Mouse (Mus musculus) brain, adult 2 months (tissue): ENCODE measurements around the gene Stk24.

Source experiments
- DNase-seq: peaks from one replicate; pipeline ENCODE4 v3.0.0; 2011; ENCODE audit warnings: low read depth, low spot score

Stk24 gene

GRCm38 (mm10) chr14:121314934-121315333 is 64.9 kb downstream of the Stk24 start:
- no peak for DNase-seq

DNA sequence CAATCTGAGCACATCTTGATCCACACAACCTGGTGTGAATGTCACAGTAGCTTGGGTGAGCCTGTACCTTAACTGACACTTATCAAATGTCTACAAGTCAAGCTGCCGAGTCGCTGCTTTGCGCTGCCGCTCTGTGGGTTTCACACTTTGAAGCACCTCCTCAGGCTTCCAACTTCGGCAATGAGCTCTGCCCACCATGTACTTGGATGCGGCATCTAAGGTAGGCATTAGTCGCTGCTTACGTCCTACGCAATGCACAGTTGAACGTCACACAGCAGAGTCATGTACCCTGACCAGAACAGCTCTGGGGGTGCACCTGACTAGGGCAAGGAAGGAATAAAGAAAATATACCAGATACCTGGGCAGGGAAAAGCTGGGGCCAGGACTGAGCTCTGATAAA is 66.5 kb downstream of the Stk24 start:
- DNase-seq, result peak; percentile 53

DNA sequence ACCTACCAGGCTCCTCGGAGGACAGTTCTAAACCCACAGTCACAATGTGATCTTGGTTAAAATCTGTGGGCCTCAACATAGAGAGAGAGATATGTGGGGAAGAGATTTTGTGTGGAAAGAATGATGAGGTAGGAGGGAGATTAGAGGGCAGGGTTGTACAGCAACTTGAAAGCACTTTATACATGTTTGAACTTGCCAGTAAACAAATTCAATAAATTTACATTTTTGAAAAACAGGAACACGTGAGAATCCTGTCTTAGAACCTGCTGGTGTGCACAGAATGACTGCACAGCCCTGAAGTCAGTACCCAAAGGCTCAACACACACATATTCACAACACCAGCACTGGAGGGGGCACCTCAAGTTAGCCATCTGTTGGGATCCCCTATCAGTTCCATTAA is 68.7 kb downstream of the Stk24 start:
- no peak for DNase-seq

DNA sequence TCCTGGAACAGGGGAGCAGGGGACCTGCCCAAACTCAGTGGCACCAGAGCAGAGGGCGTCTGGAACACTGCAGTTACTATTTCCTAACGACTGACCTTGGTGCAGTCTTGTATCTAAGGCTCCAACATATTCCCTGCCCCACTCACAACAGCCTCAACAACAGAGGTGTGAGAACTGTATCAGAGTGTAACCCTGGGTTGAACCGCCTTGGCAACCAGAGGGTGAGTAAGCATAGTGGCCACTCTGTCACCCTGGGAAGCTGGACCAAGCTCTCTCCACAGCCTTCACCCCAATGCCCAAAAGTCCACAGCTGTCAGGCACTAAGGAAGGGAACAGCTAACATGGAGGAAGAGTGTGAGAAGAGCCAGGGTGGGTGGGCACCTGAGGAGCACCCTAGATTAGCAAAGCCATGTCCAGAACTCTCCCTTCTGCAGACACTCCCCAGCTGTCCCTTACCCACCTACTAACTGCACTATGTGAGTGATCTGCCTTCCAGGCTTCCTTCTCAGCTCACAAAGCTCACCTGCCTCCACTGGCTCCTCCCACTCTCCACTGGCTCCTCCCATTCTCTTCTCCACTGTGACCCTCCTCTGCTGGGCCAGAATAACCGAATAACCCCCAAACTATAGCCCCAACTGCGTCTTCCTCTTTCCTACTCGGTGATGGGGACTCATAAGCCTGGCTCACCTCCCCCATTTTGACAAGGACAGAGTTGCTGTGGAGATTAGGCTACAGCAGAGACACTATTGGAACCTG is 69.3 kb downstream of the Stk24 start:
- no peak for DNase-seq

GRCm38 (mm10) chr14:121309909-121310308 is 69.9 kb downstream of the Stk24 start:
- no peak for DNase-seq

GRCm38 (mm10) chr14:121305316-121306064 is 74.3 kb downstream of the Stk24 start:
- no peak for DNase-seq

DNA sequence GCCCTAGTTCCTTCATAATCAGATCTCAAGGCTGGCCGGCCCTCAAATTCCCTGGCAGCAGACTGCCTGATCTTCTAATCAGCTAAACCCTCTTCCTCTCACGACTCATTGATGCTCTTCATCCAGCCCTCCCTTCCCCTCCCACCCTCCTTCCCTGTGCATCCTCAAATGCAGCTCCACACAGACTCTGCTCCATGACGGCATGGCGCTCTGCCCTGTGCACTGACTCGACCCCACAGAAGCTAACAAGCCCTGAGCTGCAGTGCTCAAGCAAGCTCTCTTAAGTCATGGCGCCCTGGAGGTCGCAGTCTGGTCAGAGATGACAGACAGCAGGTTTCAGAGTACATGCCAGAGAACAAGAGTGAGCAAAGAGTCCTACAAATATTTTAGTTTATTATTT is 75.3 kb downstream of the Stk24 start:
- no peak for DNase-seq

- no peak for DNase-seq
Observed at GRCm38 (mm10) chr14:121299093-121299492, 80.7 kb downstream of the Stk24 start.

DNA sequence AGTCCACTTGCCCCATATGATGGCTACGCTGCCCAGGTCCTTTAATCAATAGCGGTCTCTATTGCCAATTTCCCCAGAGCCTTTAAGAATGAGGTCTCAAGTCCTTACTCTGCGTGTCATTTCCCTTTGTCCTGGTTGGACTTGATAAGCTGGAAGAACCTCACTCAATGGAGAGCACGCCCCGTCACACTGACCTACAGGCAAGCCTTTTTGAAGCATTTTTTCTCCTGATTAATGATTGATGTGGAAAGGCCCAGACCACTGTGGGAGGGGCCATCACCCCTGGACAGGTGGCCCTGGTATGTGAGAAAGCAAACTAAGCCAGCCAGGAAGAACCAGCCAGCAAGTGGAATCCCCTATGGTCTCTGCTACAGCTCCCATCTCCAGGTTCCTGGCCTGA is 81.3 kb downstream of the Stk24 start:
- no peak for DNase-seq

DNA sequence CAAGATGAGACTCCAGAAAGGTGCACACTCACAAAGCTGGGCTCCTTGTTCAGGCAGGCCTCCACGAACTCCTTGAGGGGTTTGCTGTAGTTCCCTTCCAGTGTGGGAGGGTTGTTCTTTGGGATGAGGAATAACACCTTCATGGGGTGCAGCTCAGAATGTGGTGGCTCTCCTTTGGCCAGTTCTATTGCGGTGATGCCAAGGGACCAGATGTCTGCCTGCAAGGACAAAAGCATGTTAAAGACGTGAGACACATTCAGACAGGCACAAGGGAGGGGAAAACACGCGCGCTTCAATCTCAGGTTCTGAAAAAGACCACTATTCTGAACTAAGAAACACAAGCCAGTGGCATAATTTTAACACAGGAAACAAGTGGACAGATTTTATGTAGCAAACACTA is 82.7 kb downstream of the Stk24 start:
- no peak for DNase-seq

DNA sequence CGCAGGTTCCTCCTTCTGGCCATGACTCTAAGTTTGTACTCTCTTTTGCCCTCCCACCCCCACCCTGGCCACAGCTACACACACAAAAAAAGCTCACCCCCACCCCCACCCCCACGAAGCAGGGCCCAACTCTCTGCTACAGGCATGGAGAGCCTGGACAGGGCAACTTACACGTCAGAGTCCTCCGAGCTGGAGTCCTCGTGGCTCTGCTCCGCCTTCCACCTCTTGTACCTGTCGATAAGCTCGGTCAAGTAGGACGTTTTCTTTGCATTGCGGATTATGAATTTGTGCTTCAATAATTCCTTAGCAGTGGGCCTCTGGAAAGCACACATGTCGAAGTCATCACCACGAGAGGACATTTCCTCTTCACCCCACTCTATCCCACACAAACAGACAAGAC is 85.3 kb downstream of the Stk24 start:
- DNase-seq, result no peak

DNA sequence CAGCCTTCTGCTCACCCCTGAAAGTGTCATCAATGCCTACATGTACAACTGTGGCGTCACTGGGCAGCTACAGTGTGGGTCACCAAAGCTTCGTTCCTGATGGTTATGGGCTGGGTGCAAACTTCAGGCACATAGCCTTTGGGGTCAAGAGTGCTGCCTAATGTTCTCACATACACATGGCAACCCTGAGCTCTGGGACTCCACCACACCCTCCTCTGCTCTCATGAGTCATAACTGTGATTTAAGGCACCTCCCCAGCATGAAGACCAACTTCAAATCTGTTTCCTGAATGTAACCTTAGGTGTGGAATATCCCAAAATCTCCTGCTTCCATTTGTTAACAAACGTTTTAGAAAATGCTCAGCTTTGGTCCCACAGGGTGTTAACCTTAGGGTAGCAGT is 87.4 kb downstream of the Stk24 start:
- no peak for DNase-seq

DNA sequence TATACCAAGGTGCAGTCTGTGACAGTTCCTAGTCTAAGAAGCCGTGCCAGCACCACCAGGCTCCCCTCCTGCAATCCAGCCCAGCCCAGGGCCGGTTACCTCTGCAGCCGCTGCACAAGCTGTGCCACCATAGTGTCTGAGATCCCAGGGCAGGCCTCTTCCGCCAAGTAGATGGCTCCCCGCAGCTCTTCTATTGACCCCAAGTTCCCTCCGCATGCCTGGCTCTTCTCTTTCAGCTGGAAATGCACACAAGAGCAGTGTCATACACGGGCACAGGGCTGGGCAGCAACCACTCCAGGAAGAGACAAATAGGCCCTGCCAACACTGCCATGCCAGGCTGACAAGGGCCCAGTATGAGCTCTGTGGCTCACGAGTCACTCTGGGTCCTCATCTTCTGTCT is 87.9 kb downstream of the Stk24 start:
- DNase-seq, result no peak

GRCm38 (mm10) chr14:121285379-121286120 is 94.3 kb downstream of the Stk24 start:
- peak; percentile 44 for DNase-seq

DNA sequence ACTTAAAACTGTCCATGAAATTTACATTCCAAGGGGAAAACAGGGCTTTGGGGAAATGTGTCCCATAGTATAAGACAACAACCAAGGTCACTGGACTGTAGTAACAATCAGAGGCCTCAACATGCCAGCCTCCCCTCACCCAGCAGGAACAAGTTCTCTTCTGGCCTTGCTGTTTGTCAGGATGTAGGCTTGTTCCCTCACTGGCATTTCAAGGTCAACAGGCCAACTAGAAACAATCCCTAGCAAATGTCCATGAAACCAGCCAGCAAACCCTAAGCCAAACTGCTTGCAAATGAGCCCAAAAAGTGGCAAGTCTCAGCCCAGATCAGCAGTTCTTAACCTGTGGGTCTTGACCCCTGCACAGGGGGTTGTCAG is 98.5 kb downstream of the Stk24 start:
- DNase-seq, result no peak

DNA sequence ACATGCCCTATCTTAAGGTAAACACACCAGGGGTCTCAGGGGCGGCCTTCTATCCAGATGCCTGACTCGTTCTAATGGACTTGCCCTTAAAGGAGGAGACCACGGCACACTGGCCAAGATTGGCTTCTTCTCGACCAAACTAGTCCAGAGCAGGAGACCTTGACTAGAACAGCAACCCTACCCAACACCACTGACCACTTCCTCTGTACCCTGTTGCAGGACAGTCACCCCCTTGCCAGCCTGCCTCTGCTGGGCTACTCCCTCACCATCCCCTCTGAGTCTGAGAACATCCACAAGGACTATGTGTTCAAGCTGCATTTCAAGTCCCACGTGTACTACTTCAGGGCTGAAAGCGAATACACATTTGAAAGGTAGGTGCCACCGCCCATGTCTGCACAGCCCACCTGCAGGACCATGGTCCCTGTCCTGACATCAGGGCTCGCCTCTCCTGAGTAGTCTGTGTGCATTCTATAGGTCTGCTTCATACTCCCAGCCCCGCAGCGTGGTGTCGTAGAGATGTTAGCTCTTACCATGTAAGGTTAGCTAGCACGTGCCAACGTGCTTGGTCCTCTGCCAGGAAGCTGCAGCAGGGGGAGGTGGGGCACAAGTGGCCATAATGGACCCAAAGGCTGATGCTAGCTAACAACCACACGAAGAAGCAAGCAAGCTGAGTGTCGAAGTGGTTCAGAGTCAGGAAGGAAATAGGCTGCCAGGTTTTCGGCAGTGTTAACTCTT is 99.0 kb downstream of the Stk24 start:
- DNase-seq, result no peak

- peak; percentile 85 for DNase-seq
Observed at GRCm38 (mm10) chr14:121279106-121279505, 100.7 kb downstream of the Stk24 start.

- no peak for DNase-seq
Observed at GRCm38 (mm10) chr14:121276016-121276415, 103.8 kb downstream of the Stk24 start.

DNA sequence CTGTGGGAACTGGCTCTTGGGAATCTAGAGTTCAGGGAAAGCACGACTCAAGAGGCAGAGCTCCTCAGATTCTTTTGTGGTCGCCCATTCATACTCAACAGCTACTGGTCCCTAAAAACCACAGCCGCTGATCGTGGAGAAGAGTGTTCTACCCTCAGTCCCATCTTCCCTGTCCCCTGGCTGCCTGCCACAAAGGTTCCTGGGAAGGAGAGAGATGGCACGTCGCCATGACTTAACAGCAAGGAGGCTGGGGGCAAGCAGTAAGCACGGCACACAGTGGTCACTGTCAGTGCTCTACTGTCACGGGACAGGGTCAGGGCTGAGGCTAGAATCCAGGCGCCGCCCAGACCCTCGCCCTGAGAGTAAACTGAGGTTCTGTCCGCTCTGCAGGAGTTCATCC is 104.8 kb downstream of the Stk24 start:
- DNase-seq, result no peak

DNA sequence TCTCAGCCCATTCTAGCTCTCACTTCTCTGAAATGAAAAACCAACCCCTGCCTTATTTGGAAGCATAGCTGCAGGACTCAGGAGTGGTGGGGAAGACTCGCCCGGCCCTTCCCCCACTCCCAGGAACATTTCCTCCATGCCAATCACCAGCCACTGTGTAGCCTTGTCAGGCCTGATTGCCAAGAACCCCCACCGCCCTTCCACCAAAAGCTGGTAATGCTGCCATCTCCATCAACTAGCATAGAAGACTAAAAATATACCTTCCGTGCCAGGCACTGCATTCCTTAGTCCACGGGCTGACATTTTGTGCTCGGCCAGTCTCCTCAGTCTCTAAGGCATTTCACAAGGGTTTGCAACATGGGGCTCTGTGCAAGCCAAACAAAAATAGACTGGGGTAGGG is 109.3 kb downstream of the Stk24 start:
- no peak for DNase-seq

GRCm38 (mm10) chr14:121267801-121268200 is 112.0 kb downstream of the Stk24 start:
- DNase-seq, result no peak

DNA sequence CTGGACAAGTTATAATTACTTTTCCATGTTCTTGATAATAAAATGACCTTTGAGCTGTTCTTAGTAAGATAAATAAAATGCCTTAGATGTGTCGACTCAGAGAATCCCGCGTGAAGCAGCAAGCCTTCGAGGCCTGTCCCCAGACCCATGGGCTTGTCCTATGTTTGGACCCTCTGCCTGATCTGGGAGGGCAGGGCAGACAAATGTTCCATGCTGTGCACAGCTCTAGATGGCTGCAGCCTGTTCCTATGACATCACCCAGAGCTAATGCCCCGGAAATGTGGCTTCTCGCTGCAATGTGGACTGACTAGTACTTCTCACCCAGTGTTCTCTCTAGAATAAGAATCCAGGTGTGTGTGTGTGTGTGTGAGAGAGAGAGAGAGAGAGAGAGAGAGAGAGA is 115.4 kb downstream of the Stk24 start:
- DNase-seq, result no peak
